Mouse (Mus musculus) embryonic facial prominence, embryonic 11.5 days (tissue): ENCODE measurements around the gene Abhd2. TPM values are rescaled to one million over a fixed set of nuclear protein-coding genes. Genes with fewer than 3 reads are reported as not detected.
A peak's percentile ranks its signal among the peaks of the same experiment; 100 is the strongest.

Source experiments
- ATAC-seq: fragments of 200-750 bp; cut with Nextera tagmentation; replicated peaks from 2 replicates; pipeline ENCODE4 v1.8.0; 2017; ENCODE audit warnings: low read depth; ENCODE audit not compliant: insufficient number of reproducible peaks, low FRiP score, low TSS enrichment
- DNase-seq: peaks from one replicate; pipeline ENCODE4 v3.0.0-alpha.2; 2015; ENCODE audit warnings: low spot score
- H3K27ac ChIP-seq: fragments of 300-500 bp; sonication (generic); replicated peaks from 2 replicates; pipeline ENCODE4 v1.5.1; 2014; ENCODE audit warnings: mild to moderate bottlenecking, low read depth, low read length, control low read depth
- H3K27me3 ChIP-seq: fragments of 300-500 bp; sonication (generic); 2 replicates; pipeline ENCODE4 v1.6.1; 2014; ENCODE audit warnings: mild to moderate bottlenecking, low read length, moderate library complexity, mixed read lengths; ENCODE audit not compliant: control insufficient read depth, insufficient read depth
- H3K36me3 ChIP-seq: fragments of 300-500 bp; sonication (generic); replicated peaks from 2 replicates; pipeline ENCODE4 v1.6.1; 2014; ENCODE audit warnings: low read depth, mild to moderate bottlenecking, low read length, moderate library complexity, mixed read lengths; ENCODE audit not compliant: control insufficient read depth, insufficient read depth
- H3K4me1 ChIP-seq: fragments of 300-500 bp; sonication (generic); 2 replicates; pipeline ENCODE4 v1.6.1; 2014; ENCODE audit warnings: low read length, mixed read lengths; ENCODE audit not compliant: control insufficient read depth, insufficient read depth
- H3K4me2 ChIP-seq: fragments of 300-500 bp; sonication (generic); 2 replicates; pipeline ENCODE4 v1.6.1; 2014; ENCODE audit warnings: low read depth, mild to moderate bottlenecking, control low read depth, low read length, moderate library complexity
- H3K4me3 ChIP-seq: fragments of 300-500 bp; sonication (generic); 2 replicates; pipeline ENCODE4 v1.5.1; 2014; ENCODE audit warnings: low read depth, low read length, control low read depth
- H3K9ac ChIP-seq: fragments of 300-500 bp; sonication (generic); replicated peaks from 2 replicates; pipeline ENCODE4 v1.6.1; 2014; ENCODE audit warnings: mild to moderate bottlenecking, control low read depth, low read length
- H3K9me3 ChIP-seq: fragments of 300-500 bp; sonication (generic); replicated peaks from 2 replicates; pipeline ENCODE4 v1.6.1; 2016; ENCODE audit warnings: mild to moderate bottlenecking, low read length, inconsistent platforms, mixed read lengths; ENCODE audit not compliant: control insufficient read depth
- WGBS: fragments of 180-500 bp; shearing (Covaris S2); extraction: QIAGEN DNeasy Blood & Tissue Kit; methylation state at CpG from one replicate; pipeline ENCODE4 v1.1.7; 2014; 5-methylcytosine and 5-hydroxymethylcytosine counted together
- polyA plus RNA-seq: library from polyadenylated mRNA; unstranded; fragments of >200 nt; fragmentation: Nextera tagmentation; extraction: Ambion mirVana; gene quantifications from 2 replicates; pipeline ENCODE4 v1.2.1, GENCODE M21; 2014

Abhd2 gene
- polyA plus RNA-seq, 1 experiment from 2014 or later, result 12.2 TPM

GRCm38 (mm10) chr7:79269411-79269810, 3.6 kb upstream of the Abhd2 start:
- Histone ChIP-seq H3K4me2 (no peak overlapping the region), H3K4me3 (no peak overlapping the region), H3K36me3 (no peaks in the 10 kb centered on the region), H3K9ac (no peak overlapping the region), H3K27me3 (no peaks in the 10 kb centered on the region), H3K27ac (no peak overlapping the region), H3K9me3 (no peaks in the 10 kb centered on the region), H3K4me1 (no peaks in the 10 kb centered on the region; the same call in 1 of the 2 replicates)
- 50% methylated on average over 8 of the region's 8 CpGs for WGBS
- ATAC-seq (no peak), DNase-seq (no peak)

- ATAC-seq, result no peak
- H3K36me3 ChIP-seq, result no peaks in the 10 kb centered on the region
- no peak overlapping the region for H3K9ac ChIP-seq
- no peak overlapping the region for H3K4me2 ChIP-seq
- DNase-seq, result no peak
- no peak overlapping the region for H3K27ac ChIP-seq
- H3K9me3 ChIP-seq, result no peaks in the 10 kb centered on the region
- no peak overlapping the region for H3K4me3 ChIP-seq
- H3K27me3 ChIP-seq, result no peaks in the 10 kb centered on the region
- 68% methylated on average over 1 of the region's 1 CpGs for WGBS
- H3K4me1 ChIP-seq, result no peaks in the 10 kb centered on the region; the same call in 1 of the 2 replicates
Observed at GRCm38 (mm10) chr7:79269866-79270265, 3.1 kb upstream of the Abhd2 start.

- peaks cover 2% of the 10 kb centered on the region; the same call in 1 of the 2 replicates for H3K4me1 ChIP-seq
- ATAC-seq (no peak), DNase-seq (no peak)
- WGBS, result 85% methylated on average over 9 of the region's 9 CpGs
- H3K9me3 ChIP-seq, result no peaks in the 10 kb centered on the region
- H3K9ac ChIP-seq, result no peak overlapping the region
- no peak overlapping the region for H3K4me2 ChIP-seq
- no peak overlapping the region for H3K27ac ChIP-seq
- H3K27me3 ChIP-seq, result no peaks in the 10 kb centered on the region
- H3K36me3 ChIP-seq, result no peaks in the 10 kb centered on the region
- no peak overlapping the region for H3K4me3 ChIP-seq
Observed at GRCm38 (mm10) chr7:79270961-79271387, 2.0 kb upstream of the Abhd2 start.

GRCm38 (mm10) chr7:79271861-79272788, 874 bp upstream of the Abhd2 start:
- DNase-seq (peak; percentile 20), ATAC-seq (no peak; the same call in 1 of the 2 replicates)
- Histone ChIP-seq H3K4me3 (peak overlapping the region; percentile 23), H3K36me3 (no peaks in the 10 kb centered on the region), H3K4me1 (peaks cover 2% of the 10 kb centered on the region; the same call in 1 of the 2 replicates), H3K27ac (no peak overlapping the region), H3K4me2 (peak overlapping the region; percentile 31), H3K9ac (no peak overlapping the region), H3K9me3 (no peaks in the 10 kb centered on the region), H3K27me3 (no peaks in the 10 kb centered on the region)
- 87% methylated on average over 16 of the region's 16 CpGs for WGBS

- peak overlapping the region; percentile 81 for H3K9ac ChIP-seq
- DNase-seq (no peak), ATAC-seq (no peak)
- WGBS, result 18% methylated on average over 15 of the region's 15 CpGs
- H3K27ac ChIP-seq, result no peak overlapping the region
- peaks cover 2% of the 10 kb centered on the region; the same call in 1 of the 2 replicates for H3K4me1 ChIP-seq
- H3K36me3 ChIP-seq, result no peaks in the 10 kb centered on the region
- H3K4me3 ChIP-seq, result peak overlapping the region; percentile 89
- no peaks in the 10 kb centered on the region for H3K27me3 ChIP-seq
- H3K4me2 ChIP-seq, result peak overlapping the region; percentile 86
- H3K9me3 ChIP-seq, result no peaks in the 10 kb centered on the region
Observed at GRCm38 (mm10) chr7:79273738-79274472, 906 bp downstream of the Abhd2 start.

- H3K36me3 ChIP-seq, result no peaks in the 10 kb centered on the region
- no peak overlapping the region for H3K27ac ChIP-seq
- no peak for ATAC-seq
- H3K4me2 ChIP-seq, result peak overlapping the region; percentile 86; the same call in 1 of the 2 replicates
- no peak for DNase-seq
- no peaks in the 10 kb centered on the region for H3K27me3 ChIP-seq
- H3K4me1 ChIP-seq, result peaks cover 2% of the 10 kb centered on the region; the same call in 1 of the 2 replicates
- no peaks in the 10 kb centered on the region for H3K9me3 ChIP-seq
- peak overlapping the region; percentile 89; the same call in 1 of the 2 replicates for H3K4me3 ChIP-seq
- H3K9ac ChIP-seq, result no peak overlapping the region
- 87% methylated on average over 8 of the region's 8 CpGs for WGBS
Observed at GRCm38 (mm10) chr7:79274473-79275010, 1.5 kb downstream of the Abhd2 start.

- Histone ChIP-seq H3K4me1 (peaks cover 2% of the 10 kb centered on the region; the same call in 1 of the 2 replicates), H3K27me3 (no peaks in the 10 kb centered on the region), H3K9me3 (no peaks in the 10 kb centered on the region), H3K27ac (no peak overlapping the region), H3K9ac (no peak overlapping the region), H3K4me3 (no peak overlapping the region), H3K36me3 (no peaks in the 10 kb centered on the region), H3K4me2 (peak overlapping the region; percentile 7; the same call in 1 of the 2 replicates)
- DNase-seq (peak; percentile 20), ATAC-seq (no peak)
- 41% methylated on average over 11 of the region's 11 CpGs for whole genome bisulfite sequencing
Observed at GRCm38 (mm10) chr7:79275345-79275744, 2.3 kb downstream of the Abhd2 start.
